Mouse (Mus musculus) ES-E14 (cell line): Measurements from ENCODE around the gene App.

Source experiments
- HCFC1 ChIP-seq: IDR thresholded peaks from 2 replicates; pipeline ENCODE4 v1.6.1; 2012; ENCODE audit warnings: low read length, inconsistent platforms, borderline replicate concordance; ENCODE audit not compliant: insufficient read depth
- MAFK ChIP-seq: IDR thresholded peaks from 2 replicates; pipeline ENCODE4 v1.6.1; 2014; ENCODE audit warnings: mild to moderate bottlenecking, low read depth, low read length, inconsistent platforms; ENCODE audit not compliant: insufficient read depth
- ZNF384 ChIP-seq: IDR thresholded peaks from 2 replicates; pipeline ENCODE4 v1.6.1; 2012; ENCODE audit warnings: low read depth, low read length, inconsistent platforms

GRCm38 (mm10) chr16:84963527-84963926, 210.0 kb downstream of the App start:
- TF ChIP-seq MAFK = no peak
- TF ChIP-seq ZNF384 = no peak
- TF ChIP-seq HCFC1 = no peak
